Mouse (Mus musculus) T-helper 1 cell (primary cell): ENCODE measurements at regions not wholly inside any gene's neighbourhood (a gene's known extent, or its start where the extent isn't known, plus 50 kb on each side); places are given as distances from the start of the nearest gene placed in this dataset.
"Not testable (repeated sequence)": the region's sequence is repeated elsewhere in the genome, so short reads cannot be mapped to it uniquely, and the experiment has no call there.

Experiments
- in situ Hi-C: fragments of 300-600 bp; cut with MboI, MseI; formaldehyde crosslinking; loops from one replicate; pipeline ENCODE4 v1.15.1; 2025; ENCODE audit warnings: high pct_unique_total_duplicates

DNA sequence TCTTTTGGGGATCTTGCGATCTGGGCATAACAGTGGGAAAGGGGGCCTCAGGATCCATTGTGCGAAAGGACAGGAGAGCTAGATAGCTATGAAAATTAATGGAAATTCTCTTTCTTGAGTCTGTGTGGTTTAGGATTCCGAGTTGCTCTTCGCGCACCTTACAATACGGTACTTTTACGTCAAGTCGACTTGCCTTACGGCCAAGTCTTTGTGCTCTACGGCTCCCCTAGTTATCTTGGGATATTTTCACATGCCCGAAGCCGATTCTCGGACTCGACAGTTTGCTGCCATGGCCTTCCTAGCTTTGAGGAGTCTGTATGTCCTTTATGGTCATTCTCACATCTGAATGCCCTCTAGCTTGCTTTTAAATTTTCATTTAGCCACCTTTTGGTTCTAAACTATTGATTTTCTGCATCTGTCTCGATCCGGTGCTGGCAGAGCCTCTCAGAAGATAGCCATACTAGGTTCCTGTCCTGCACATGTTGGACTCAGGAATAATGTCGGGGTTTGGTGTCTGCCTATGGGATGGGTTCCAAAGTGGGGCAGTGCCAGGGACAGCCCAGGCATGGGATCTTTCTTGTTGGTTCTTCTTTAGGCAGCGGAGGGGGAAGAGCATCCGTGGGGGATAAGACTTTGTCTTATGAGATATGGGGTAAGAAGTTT, 109.0 kb upstream of the Olfr1324 start:
- in situ Hi-C loops = no loop called here

GRCm38 (mm10) chrX:50504047-50504446, 75.7 kb upstream of the Olfr1324 start:
- in situ Hi-C loops = loop anchor here (5.0 to 10.0 kb wide), 2 partner anchors 1162 to 1581 kb away; no protein-coding TSS in a partner anchor

- in situ Hi-C loops = loop anchor here (5.0 to 10.0 kb wide), 2 partner anchors 1159 to 1584 kb away; no protein-coding TSS in a partner anchor
Observed at GRCm38 (mm10) chrX:50501181-50501580, 72.9 kb upstream of the Olfr1324 start.

DNA sequence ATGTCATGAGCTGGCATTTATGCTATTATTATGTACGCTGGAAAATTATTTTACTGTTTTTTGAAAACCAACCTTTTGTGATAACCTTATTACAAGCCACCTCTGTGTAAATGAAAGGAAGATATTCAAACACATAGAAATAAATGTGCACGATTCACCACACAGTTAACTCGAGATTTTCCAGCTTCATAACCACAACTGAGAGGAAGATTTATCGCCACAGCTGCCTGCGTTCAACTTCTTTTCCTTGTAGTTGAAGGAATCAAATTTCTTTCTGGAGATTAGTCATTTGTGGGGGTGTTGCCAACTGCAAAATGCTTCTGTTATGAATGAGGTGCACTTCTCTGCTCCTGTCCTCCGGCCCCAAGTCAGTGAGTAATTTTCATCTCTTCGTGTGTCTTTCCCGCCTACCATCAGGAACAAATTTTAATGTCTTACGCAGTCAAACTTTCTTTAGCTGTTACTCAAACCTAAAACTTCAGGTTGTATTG, 62.2 kb upstream of the Olfr1324 start:
- in situ Hi-C loops = not testable (repeated sequence)
